22 mouse cellular contexts compared by ENCODE assay signal in the genomic region with DNA sequence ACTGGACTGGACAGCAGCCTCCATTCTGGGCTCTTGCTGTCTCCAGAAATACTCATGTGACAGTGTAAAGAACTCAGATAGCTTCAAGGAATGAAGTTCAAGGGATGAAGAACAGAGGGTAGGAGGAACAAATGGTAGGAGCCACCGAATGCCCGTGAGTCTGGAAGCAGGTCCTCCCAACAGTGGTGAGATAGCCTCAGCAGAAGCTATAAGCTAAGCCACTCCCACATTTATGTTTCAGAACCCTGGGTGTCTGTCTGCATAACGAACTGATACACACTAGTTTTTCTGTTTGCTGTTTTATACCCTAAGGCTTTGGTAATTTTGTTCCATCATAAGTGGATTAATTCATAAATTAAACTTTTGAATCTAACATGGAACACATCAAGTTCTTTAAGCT.
"Had no signal": no experiment of that assay in that cellular context is flagged by ENCODE, and none has a peak within 500 bp of the region (broad histone marks: within the 10 kb centered on the region; RNA-seq: fewer than 3 reads in every experiment).

No protein-coding gene starts in this region.

- H3K9me3 ChIP-seq: liver, embryonic 13.5 days; liver, embryonic 15.5 days; megakaryocyte, embryonic 14.5 days; midbrain, embryonic 10.5 days; midbrain, embryonic 12.5 days; neural tube, embryonic 13.5 days; neural tube, embryonic 15.5 days had no signal

- H3K4me2 ChIP-seq: liver, embryonic 13.5 days; liver, embryonic 15.5 days; lung, embryonic 14.5 days; midbrain, embryonic 12.5 days; neural tube, embryonic 13.5 days; neural tube, embryonic 15.5 days had no signal

- H3K27me3 ChIP-seq: liver, embryonic 13.5 days; liver, embryonic 15.5 days; megakaryocyte, embryonic 14.5 days; midbrain, embryonic 12.5 days; neural tube, embryonic 13.5 days; neural tube, embryonic 15.5 days had no signal

- H3K4me3 ChIP-seq: liver, embryonic 13.5 days; liver, embryonic 15.5 days; megakaryocyte, embryonic 14.5 days; midbrain, embryonic 10.5 days; midbrain, embryonic 12.5 days; myocyte; neural tube, embryonic 13.5 days; neural tube, embryonic 15.5 days had no signal

- DNase-seq: liver, embryonic 13.5 days; lung, adult 18-20 months; lung, embryonic 14.5 days; lung, postnatal 10 days; lung, postnatal 4 days; midbrain, embryonic 14.5 days; retina, postnatal 1 day; right cerebral cortex, adult 18-20 months; right cerebral cortex, postnatal 25 days; right cerebral cortex, postnatal 4 days; spleen, adult 18-20 months; thymus, adult 18-20 months; thymus, postnatal 14 days; thymus, postnatal 36 days had no signal

- H3K9ac ChIP-seq: liver, embryonic 13.5 days; liver, embryonic 15.5 days; lung, embryonic 14.5 days; midbrain, embryonic 12.5 days; neural tube, embryonic 13.5 days; neural tube, embryonic 15.5 days had no signal

- ATAC-seq: midbrain, embryonic 16.5 days had no signal

- H3K27ac ChIP-seq: liver, embryonic 13.5 days; liver, embryonic 15.5 days; midbrain, embryonic 10.5 days; midbrain, embryonic 12.5 days; neural tube, embryonic 13.5 days; neural tube, embryonic 15.5 days had no signal
